ENCODE assay signal across 9 mouse cellular contexts in the genomic region with DNA sequence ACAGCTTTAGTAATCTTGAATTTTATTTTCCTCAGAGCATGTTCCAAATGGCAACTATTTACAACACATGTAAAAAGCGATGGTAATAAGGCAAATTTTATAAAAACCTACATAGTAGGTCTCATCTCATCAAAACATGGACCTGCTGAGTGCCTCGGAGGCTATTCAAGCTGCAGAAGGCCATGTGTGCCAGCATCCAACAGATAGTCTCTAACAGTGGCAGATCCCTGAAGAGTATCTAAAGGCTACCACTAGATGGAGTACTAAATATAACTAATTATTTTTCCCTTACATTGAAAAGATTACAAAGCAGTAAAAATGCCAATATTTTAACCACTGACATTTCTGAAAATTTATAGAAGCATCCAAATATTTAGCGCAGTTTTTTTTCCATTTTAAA.
A peak's percentile ranks its signal among the peaks of the same experiment; 100 is the strongest.
DNase-seq lines count a peak whose midpoint lies in the region; ATAC-seq and TF ChIP-seq lines count a peak whose summit lies in the region.
"Had no signal": no experiment of that assay in that cellular context is flagged by ENCODE, and none has a peak within 500 bp of the region (broad histone marks: within the 10 kb centered on the region; RNA-seq: fewer than 3 reads in every experiment).

No protein-coding gene starts in this region.

- peak; percentile 5 for DNase-seq in right cerebral cortex, postnatal 14 days
- DNase-seq in right cerebral cortex, postnatal 4 days, result no peak
- DNase-seq in induced T-regulatory cell, adult 2 months (ENCODE audit: low read depth), result peak; percentile 18
- no peak for DNase-seq in adrenal gland, postnatal 36 days
- no peak for DNase-seq in ovary, postnatal 36 days (ENCODE audit: low spot score)
- no peak for DNase-seq in thymus, postnatal 0 days (ENCODE audit: low spot score)

- no peaks in the 10 kb centered on the region for H3K27me3 ChIP-seq in intestine, postnatal 0 days (replicated peaks; ENCODE audit: control insufficient read depth, insufficient read depth, low read length)
- H3K27me3 ChIP-seq in intestine, embryonic 16.5 days (replicated peaks; ENCODE audit: control insufficient read depth, insufficient read depth, low read length), result no peaks in the 10 kb centered on the region
- H3K27me3 ChIP-seq: limb, embryonic 13.5 days had no signal

- no peak overlapping the region for H3K4me2 ChIP-seq in intestine, postnatal 0 days (replicated peaks; ENCODE audit: low read depth)
- H3K4me2 ChIP-seq in intestine, embryonic 16.5 days (ENCODE audit: low read depth, low read length), result no peak overlapping the region
- H3K4me2 ChIP-seq: limb, embryonic 13.5 days had no signal

- no peaks in the 10 kb centered on the region for H3K36me3 ChIP-seq in intestine, postnatal 0 days (ENCODE audit: control insufficient read depth, insufficient read depth)
- H3K36me3 ChIP-seq in intestine, embryonic 16.5 days (ENCODE audit: control insufficient read depth, insufficient read depth, low read length), result no peaks in the 10 kb centered on the region
- H3K36me3 ChIP-seq: limb, embryonic 13.5 days had no signal

- TF ChIP-seq CTCF in intestine, postnatal 0 days (IDR thresholded peaks at IDR 0.05; ENCODE audit: low read depth), result peak; percentile 60

- no peaks in the 10 kb centered on the region for H3K4me1 ChIP-seq in intestine, postnatal 0 days (replicated peaks; ENCODE audit: control insufficient read depth, insufficient read depth, low read length)
- no peaks in the 10 kb centered on the region for H3K4me1 ChIP-seq in intestine, embryonic 16.5 days (ENCODE audit: control insufficient read depth, insufficient read depth, low read length)
- H3K4me1 ChIP-seq: limb, embryonic 13.5 days had no signal

- H3K27ac ChIP-seq in intestine, postnatal 0 days (ENCODE audit: low read depth, low read length), result no peak overlapping the region
- H3K27ac ChIP-seq in intestine, embryonic 16.5 days (ENCODE audit: low read length), result no peak overlapping the region
- H3K27ac ChIP-seq: limb, embryonic 13.5 days had no signal

- no peak for ATAC-seq in intestine, postnatal 0 days
- ATAC-seq in intestine, embryonic 16.5 days, result no peak

- no peaks in the 10 kb centered on the region for H3K9me3 ChIP-seq in intestine, postnatal 0 days (ENCODE audit: control insufficient read depth)
- no peaks in the 10 kb centered on the region for H3K9me3 ChIP-seq in intestine, embryonic 16.5 days (ENCODE audit: control insufficient read depth, low read length)
- H3K9me3 ChIP-seq: limb, embryonic 13.5 days had no signal

- no peak overlapping the region for H3K4me3 ChIP-seq in intestine, postnatal 0 days (ENCODE audit: low read depth, low read length)
- no peak overlapping the region for H3K4me3 ChIP-seq in intestine, embryonic 16.5 days (ENCODE audit: low read length)
- H3K4me3 ChIP-seq: limb, embryonic 13.5 days had no signal

- WGBS in intestine, postnatal 0 days, result 30% methylated on average over 3 of the region's 3 CpGs
- 28% methylated on average over 3 of the region's 3 CpGs for WGBS in intestine, embryonic 16.5 days

- H3K9ac ChIP-seq in intestine, postnatal 0 days (ENCODE audit: low read depth, low read length), result no peak overlapping the region
- H3K9ac ChIP-seq in intestine, embryonic 16.5 days (ENCODE audit: low read depth, low read length), result no peak overlapping the region
- H3K9ac ChIP-seq: limb, embryonic 13.5 days had no signal

Comparison
In these comparisons a context has a peak if more than half of its experiments do, and no peak if none do; other contexts are left out.
1. DNase-seq: peak in right cerebral cortex, postnatal 14 days (single experiment) and induced T-regulatory cell, adult 2 months (single experiment); none in right cerebral cortex, postnatal 4 days (single experiment), adrenal gland, postnatal 36 days (0 of 2), ovary, postnatal 36 days (single experiment) and thymus, postnatal 0 days (single experiment).